Mouse (Mus musculus): ENCODE measurements around the gene Spata32. TPM values are rescaled to one million over a fixed set of nuclear protein-coding genes. Genes with fewer than 3 reads are reported as not detected.

Spata32 gene
- polyA plus RNA-seq, 1 experiment from 2014 or later = not detected

- H3K27me3 ChIP-seq (ENCODE audit: control insufficient read depth, insufficient read depth, low read length) = peaks cover 39% of the 10 kb centered on the region
- 10% methylated on average over 6 of the region's 6 CpGs for WGBS
- H3K9ac ChIP-seq (ENCODE audit: low read length) = no peak overlapping the region
- ATAC-seq (replicated peaks; ENCODE audit: extremely low read depth, insufficient read depth, low FRiP score) = peak; percentile 76
- H3K9me3 ChIP-seq (replicated peaks; ENCODE audit: control insufficient read depth, low read length) = no peaks in the 10 kb centered on the region
- H3K4me1 ChIP-seq (ENCODE audit: control insufficient read depth, insufficient read depth, low read length) = peaks cover 18% of the 10 kb centered on the region
- H3K4me2 ChIP-seq (ENCODE audit: low read depth, low read length) = no peak overlapping the region
- H3K4me3 ChIP-seq (ENCODE audit: low read length) = no peak overlapping the region
- H3K27ac ChIP-seq (ENCODE audit: low read length) = no peak overlapping the region
- no peaks in the 10 kb centered on the region for H3K36me3 ChIP-seq (ENCODE audit: control insufficient read depth, insufficient read depth)
These were observed 16.6 kb downstream of the Spata32 start for GRCm38 (mm10) chr11:103201664-103202063.

GRCm38 (mm10) chr11:103198911-103199803 is 19.1 kb downstream of the Spata32 start:
- 6% methylated on average over 58 of the region's 59 CpGs for WGBS
- peak overlapping the region; percentile 71 for H3K4me2 ChIP-seq (ENCODE audit: low read depth, low read length)
- peaks cover 18% of the 10 kb centered on the region for H3K4me1 ChIP-seq (ENCODE audit: control insufficient read depth, insufficient read depth, low read length)
- no peaks in the 10 kb centered on the region for H3K36me3 ChIP-seq (ENCODE audit: control insufficient read depth, insufficient read depth)
- H3K27ac ChIP-seq (ENCODE audit: low read length) = no peak overlapping the region
- H3K9ac ChIP-seq (ENCODE audit: low read length) = peak overlapping the region; percentile 54
- H3K4me3 ChIP-seq (ENCODE audit: low read length) = peak overlapping the region; percentile 45
- H3K27me3 ChIP-seq (ENCODE audit: control insufficient read depth, insufficient read depth, low read length) = peaks cover 61% of the 10 kb centered on the region
- H3K9me3 ChIP-seq (replicated peaks; ENCODE audit: control insufficient read depth, low read length) = no peaks in the 10 kb centered on the region
- peak; percentile 42; the same call in 1 of the 2 replicates for ATAC-seq (replicated peaks; ENCODE audit: extremely low read depth, insufficient read depth, low FRiP score)

GRCm38 (mm10) chr11:103198339-103198738 is 19.9 kb downstream of the Spata32 start:
- 11% methylated on average over 16 of the region's 16 CpGs for WGBS

GRCm38 (mm10) chr11:103197340-103197739 is 20.9 kb downstream of the Spata32 start:
- peaks cover 79% of the 10 kb centered on the region for H3K27me3 ChIP-seq (ENCODE audit: control insufficient read depth, insufficient read depth, low read length)
- no peak for ATAC-seq (replicated peaks; ENCODE audit: extremely low read depth, insufficient read depth, low FRiP score)
- no peaks in the 10 kb centered on the region for H3K36me3 ChIP-seq (ENCODE audit: control insufficient read depth, insufficient read depth)
- peaks cover 23% of the 10 kb centered on the region for H3K4me1 ChIP-seq (ENCODE audit: control insufficient read depth, insufficient read depth, low read length)
- H3K9ac ChIP-seq (ENCODE audit: low read length) = no peak overlapping the region
- H3K4me3 ChIP-seq (ENCODE audit: low read length) = no peak overlapping the region
- 70% methylated on average over 4 of the region's 4 CpGs for WGBS
- H3K27ac ChIP-seq (ENCODE audit: low read length) = no peak overlapping the region
- no peak overlapping the region for H3K4me2 ChIP-seq (ENCODE audit: low read depth, low read length)
- H3K9me3 ChIP-seq (replicated peaks; ENCODE audit: control insufficient read depth, low read length) = no peaks in the 10 kb centered on the region

More at GRCm38 (mm10) chr11:103198339-103198738, 19.9 kb downstream of the Spata32 start:
- H3K4me3 ChIP-seq (ENCODE audit: low read length) = no peak overlapping the region; the same call in 1 of the 2 replicates
- no peak overlapping the region for H3K9ac ChIP-seq (ENCODE audit: low read length)
- H3K36me3 ChIP-seq (ENCODE audit: control insufficient read depth, insufficient read depth) = no peaks in the 10 kb centered on the region
- no peak overlapping the region for H3K27ac ChIP-seq (ENCODE audit: low read length)
- H3K4me2 ChIP-seq (ENCODE audit: low read depth, low read length) = peak overlapping the region; percentile 71; the same call in 1 of the 2 replicates
- no peaks in the 10 kb centered on the region for H3K9me3 ChIP-seq (replicated peaks; ENCODE audit: control insufficient read depth, low read length)
- H3K27me3 ChIP-seq (ENCODE audit: control insufficient read depth, insufficient read depth, low read length) = peaks cover 69% of the 10 kb centered on the region
- no peak for ATAC-seq (replicated peaks; ENCODE audit: extremely low read depth, insufficient read depth, low FRiP score)
- peaks cover 18% of the 10 kb centered on the region for H3K4me1 ChIP-seq (ENCODE audit: control insufficient read depth, insufficient read depth, low read length)

GRCm38 (mm10) chr11:103195656-103196055 is 22.6 kb downstream of the Spata32 start:
- Histone ChIP-seq H3K9me3 (replicated peaks; ENCODE audit: control insufficient read depth, low read length) (no peaks in the 10 kb centered on the region), H3K27me3 (ENCODE audit: control insufficient read depth, insufficient read depth, low read length) (peaks cover 92% of the 10 kb centered on the region), H3K4me1 (ENCODE audit: control insufficient read depth, insufficient read depth, low read length) (peaks cover 16% of the 10 kb centered on the region), H3K36me3 (ENCODE audit: control insufficient read depth, insufficient read depth) (no peaks in the 10 kb centered on the region), H3K27ac (ENCODE audit: low read length) (no peak overlapping the region), H3K4me3 (ENCODE audit: low read length) (no peak overlapping the region), H3K9ac (ENCODE audit: low read length) (no peak overlapping the region), H3K4me2 (ENCODE audit: low read depth, low read length) (no peak overlapping the region)
- no peak for ATAC-seq (replicated peaks; ENCODE audit: extremely low read depth, insufficient read depth, low FRiP score)
- 82% methylated on average over 5 of the region's 5 CpGs for WGBS

- ATAC-seq (replicated peaks; ENCODE audit: extremely low read depth, insufficient read depth, low FRiP score) = no peak
- H3K4me2 ChIP-seq (ENCODE audit: low read depth, low read length) = no peak overlapping the region
- no peak overlapping the region for H3K4me3 ChIP-seq (ENCODE audit: low read length)
- peaks cover 16% of the 10 kb centered on the region for H3K4me1 ChIP-seq (ENCODE audit: control insufficient read depth, insufficient read depth, low read length)
- H3K9ac ChIP-seq (ENCODE audit: low read length) = no peak overlapping the region
- peaks cover 92% of the 10 kb centered on the region for H3K27me3 ChIP-seq (ENCODE audit: control insufficient read depth, insufficient read depth, low read length)
- 80% methylated on average over 18 of the region's 18 CpGs for WGBS
- H3K9me3 ChIP-seq (replicated peaks; ENCODE audit: control insufficient read depth, low read length) = no peaks in the 10 kb centered on the region
- H3K36me3 ChIP-seq (ENCODE audit: control insufficient read depth, insufficient read depth) = no peaks in the 10 kb centered on the region
- H3K27ac ChIP-seq (ENCODE audit: low read length) = no peak overlapping the region
These were observed 23.0 kb downstream of the Spata32 start for GRCm38 (mm10) chr11:103195236-103195635.

- H3K4me3 ChIP-seq (ENCODE audit: low read length) = no peak overlapping the region
- no peak overlapping the region for H3K4me2 ChIP-seq (ENCODE audit: low read depth, low read length)
These were observed 24.4 kb downstream of the Spata32 start for GRCm38 (mm10) chr11:103193825-103194168.

GRCm38 (mm10) chr11:103192956-103193824 is 25.0 kb downstream of the Spata32 start:
- 11% methylated on average over 40 of the region's 44 CpGs for WGBS
- ATAC-seq (replicated peaks; ENCODE audit: extremely low read depth, insufficient read depth, low FRiP score) = no peak

More at GRCm38 (mm10) chr11:103193825-103194168, 24.4 kb downstream of the Spata32 start:
- Histone ChIP-seq H3K4me1 (ENCODE audit: control insufficient read depth, insufficient read depth, low read length) (peaks cover 7% of the 10 kb centered on the region), H3K36me3 (ENCODE audit: control insufficient read depth, insufficient read depth) (no peaks in the 10 kb centered on the region), H3K9me3 (replicated peaks; ENCODE audit: control insufficient read depth, low read length) (no peaks in the 10 kb centered on the region), H3K9ac (ENCODE audit: low read length) (no peak overlapping the region), H3K27me3 (ENCODE audit: control insufficient read depth, insufficient read depth, low read length) (peaks cover 77% of the 10 kb centered on the region), H3K27ac (ENCODE audit: low read length) (no peak overlapping the region)
- no peak for ATAC-seq (replicated peaks; ENCODE audit: extremely low read depth, insufficient read depth, low FRiP score)
- WGBS = 41% methylated on average over 9 of the region's 9 CpGs

More at GRCm38 (mm10) chr11:103192956-103193824, 25.0 kb downstream of the Spata32 start:
- Histone ChIP-seq H3K9ac (ENCODE audit: low read length) (no peak overlapping the region), H3K27ac (ENCODE audit: low read length) (no peak overlapping the region), H3K27me3 (ENCODE audit: control insufficient read depth, insufficient read depth, low read length) (peaks cover 72% of the 10 kb centered on the region), H3K4me2 (ENCODE audit: low read depth, low read length) (peak overlapping the region; percentile 48), H3K36me3 (ENCODE audit: control insufficient read depth, insufficient read depth) (no peaks in the 10 kb centered on the region), H3K4me3 (ENCODE audit: low read length) (peak overlapping the region; percentile 27), H3K9me3 (replicated peaks; ENCODE audit: control insufficient read depth, low read length) (no peaks in the 10 kb centered on the region), H3K4me1 (ENCODE audit: control insufficient read depth, insufficient read depth, low read length) (peaks cover 5% of the 10 kb centered on the region; the same call in 1 of the 2 replicates)
